Mouse (Mus musculus) liver, postnatal 0 days (tissue): ENCODE measurements around the gene Kiss1. TPM values are rescaled to one million over a fixed set of nuclear protein-coding genes. Genes with fewer than 3 reads are reported as not detected.

Experiments
- ATAC-seq: fragments of 200-750 bp; cut with Nextera tagmentation; 2 replicates; pipeline ENCODE4 v1.8.0; 2017; ENCODE audit warnings: mild to moderate bottlenecking, moderate library complexity
- DNase-seq: peaks from one replicate; pipeline ENCODE4 v3.0.0-alpha.2; 2016
- H3K27ac ChIP-seq: fragments of 300-500 bp; sonication (generic); 2 replicates; pipeline ENCODE4 v1.5.1; 2014; ENCODE audit warnings: antibody characterized with exemption, moderate library complexity, mild to moderate bottlenecking, low read depth
- H3K27me3 ChIP-seq: fragments of 300-500 bp; sonication (generic); 2 replicates; pipeline ENCODE4 v1.6.1; 2014; ENCODE audit warnings: low read length, control low read depth, mixed read lengths; ENCODE audit not compliant: insufficient read depth
- H3K36me3 ChIP-seq: fragments of 300-500 bp; sonication (generic); replicated peaks from 2 replicates; pipeline ENCODE4 v1.6.1; 2014; ENCODE audit warnings: mild to moderate bottlenecking, control low read depth, low read length, moderate library complexity, mixed read lengths; ENCODE audit not compliant: insufficient read depth
- H3K4me1 ChIP-seq: fragments of 300-500 bp; sonication (generic); 2 replicates; pipeline ENCODE4 v1.6.1; 2014; ENCODE audit warnings: antibody characterized with exemption, mild to moderate bottlenecking, control low read depth; ENCODE audit not compliant: insufficient read depth
- H3K4me2 ChIP-seq: fragments of 300-500 bp; sonication (generic); 2 replicates; pipeline ENCODE4 v1.6.1; 2014; ENCODE audit warnings: low read depth, mild to moderate bottlenecking, low read length, moderate library complexity, mixed read lengths
- H3K4me3 ChIP-seq: fragments of 300-500 bp; sonication (generic); 2 replicates; pipeline ENCODE4 v1.5.1; 2014; ENCODE audit warnings: low read depth, low read length
- H3K9ac ChIP-seq: fragments of 300-500 bp; sonication (generic); replicated peaks from 2 replicates; pipeline ENCODE4 v1.6.1; 2014; ENCODE audit warnings: mild to moderate bottlenecking, moderate library complexity
- H3K9me3 ChIP-seq: fragments of 300-500 bp; sonication (generic); 2 replicates; pipeline ENCODE4 v1.6.1; 2016; ENCODE audit warnings: mild to moderate bottlenecking, control low read depth, low read length, mixed read lengths
- CTCF ChIP-seq: sonication (generic); IDR thresholded peaks from 2 replicates; pipeline ENCODE4 v1.5.1; 2016; ENCODE audit warnings: antibody characterized with exemption, low read depth
- EP300 ChIP-seq: IDR thresholded peaks from 2 replicates; pipeline ENCODE4 v1.6.1; 2016; ENCODE audit warnings: antibody characterized with exemption, low read depth, mild to moderate bottlenecking
- WGBS: fragments of 180-500 bp; shearing (Covaris S2); extraction: QIAGEN DNeasy Blood & Tissue Kit; methylation state at CpG from one replicate; pipeline ENCODE4 v1.1.7; 2014; ENCODE audit not compliant: insufficient replicate concordance; 5-methylcytosine and 5-hydroxymethylcytosine counted together
- polyA plus RNA-seq: library from polyadenylated mRNA; unstranded; fragments of >200 nt; fragmentation: Nextera tagmentation; extraction: Ambion mirVana; gene quantifications from 2 replicates; pipeline ENCODE4 v1.2.1, GENCODE M21; 2015

Kiss1 gene
- polyA plus RNA-seq, 1 experiment from 2014 or later, result not detected

DNA sequence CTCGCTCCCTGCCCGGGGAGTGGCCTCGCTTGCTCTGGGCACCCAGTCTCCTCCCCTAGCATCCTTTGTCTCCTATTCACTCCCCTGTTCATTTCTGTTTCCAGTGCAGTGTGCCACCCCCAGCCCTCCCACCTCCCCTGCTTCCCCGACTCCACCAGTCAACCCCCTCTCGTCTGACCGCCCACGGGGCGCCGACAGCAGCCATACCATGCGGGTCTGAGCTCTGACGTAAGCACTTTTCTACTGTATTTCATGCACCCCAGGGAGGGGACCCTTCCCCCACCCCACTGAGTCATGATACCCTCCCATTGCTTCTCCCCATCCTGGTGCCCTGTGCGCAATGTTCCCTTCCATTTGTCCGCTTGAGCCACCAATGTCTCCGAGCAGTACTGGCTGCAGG is 22.9 kb upstream of the Kiss1 start:
- TF ChIP-seq EP300 (no peak), CTCF (no peak)
- Histone ChIP-seq H3K4me2 (no peak overlapping the region), H3K27ac (no peak overlapping the region), H3K27me3 (no peaks in the 10 kb centered on the region), H3K9me3 (no peaks in the 10 kb centered on the region), H3K9ac (no peak overlapping the region), H3K36me3 (no peaks in the 10 kb centered on the region), H3K4me3 (no peak overlapping the region), H3K4me1 (no peaks in the 10 kb centered on the region)
- WGBS, result 54% methylated on average over 14 of the region's 14 CpGs
- DNase-seq (no peak), ATAC-seq (no peak)

GRCm38 (mm10) chr1:133302540-133302939 is 19.1 kb upstream of the Kiss1 start:
- Histone ChIP-seq H3K4me3 (no peak overlapping the region), H3K36me3 (no peaks in the 10 kb centered on the region), H3K9me3 (no peaks in the 10 kb centered on the region), H3K27me3 (no peaks in the 10 kb centered on the region), H3K4me1 (no peaks in the 10 kb centered on the region), H3K4me2 (no peak overlapping the region), H3K27ac (0 out of 2 replicates have a peak overlapping the region, but pooled peaks have one; percentile 7), H3K9ac (no peak overlapping the region)
- WGBS, result 45% methylated on average over 3 of the region's 3 CpGs
- DNase-seq, result peak; percentile 47
- no peak for TF ChIP-seq CTCF
- TF ChIP-seq EP300, result no peak
- ATAC-seq, result peak; percentile 65

DNA sequence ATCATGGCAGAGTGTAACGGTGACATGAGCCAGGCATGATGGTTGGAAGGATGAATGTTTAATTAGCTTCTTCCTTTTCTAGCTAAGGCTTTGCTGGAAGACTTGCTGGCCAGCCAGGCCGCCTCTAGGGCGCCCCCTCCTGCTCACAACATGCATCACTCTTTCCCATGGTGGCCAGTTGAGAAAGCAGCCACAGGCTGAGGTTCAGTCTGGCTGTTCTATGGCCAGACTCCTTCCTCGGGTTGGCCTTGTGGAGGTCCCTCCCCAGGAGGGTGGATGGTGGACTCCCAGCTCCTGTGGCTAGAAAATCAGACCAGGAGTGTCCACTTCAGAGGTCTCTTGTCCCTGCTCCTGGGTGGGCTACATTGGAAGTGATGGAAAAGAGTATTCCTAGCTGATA is 14.8 kb upstream of the Kiss1 start:
- no peak overlapping the region for H3K4me2 ChIP-seq
- H3K4me3 ChIP-seq, result no peak overlapping the region
- no peak overlapping the region for H3K27ac ChIP-seq
- no peaks in the 10 kb centered on the region for H3K36me3 ChIP-seq
- H3K9ac ChIP-seq, result no peak overlapping the region
- DNase-seq, result peak; percentile 77
- peaks cover 8% of the 10 kb centered on the region; the same call in 1 of the 2 replicates for H3K4me1 ChIP-seq
- 12% methylated on average over 4 of the region's 4 CpGs for WGBS
- no peaks in the 10 kb centered on the region for H3K9me3 ChIP-seq
- H3K27me3 ChIP-seq, result no peaks in the 10 kb centered on the region
- no peak for ATAC-seq
- TF ChIP-seq CTCF, result peak; percentile 86
- TF ChIP-seq EP300, result no peak

DNA sequence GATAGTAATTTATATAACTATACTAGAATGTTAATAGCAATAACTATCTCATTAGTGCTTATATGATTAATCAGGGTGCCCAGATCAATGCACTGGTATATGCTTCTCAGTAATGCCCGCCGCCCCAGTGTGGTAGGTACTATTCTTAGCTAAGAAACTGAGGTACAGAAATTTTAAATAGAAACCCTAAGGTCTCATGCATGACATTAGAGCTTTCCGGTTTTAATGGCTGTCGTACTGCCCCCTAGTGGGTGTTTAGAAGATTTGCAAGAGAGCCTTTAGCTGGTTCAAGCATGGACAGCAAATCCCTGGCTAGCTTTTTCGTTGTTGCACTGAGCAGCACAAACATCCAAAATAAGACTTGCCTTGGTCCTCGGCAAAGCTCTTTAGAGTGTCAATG is 14.4 kb upstream of the Kiss1 start:
- H3K9me3 ChIP-seq, result no peaks in the 10 kb centered on the region
- peaks cover 8% of the 10 kb centered on the region; the same call in 1 of the 2 replicates for H3K4me1 ChIP-seq
- no peak overlapping the region for H3K4me2 ChIP-seq
- TF ChIP-seq EP300, result no peak
- peak; percentile 79 for TF ChIP-seq CTCF
- H3K4me3 ChIP-seq, result no peak overlapping the region
- WGBS, result 14% methylated on average over 6 of the region's 6 CpGs
- H3K36me3 ChIP-seq, result no peaks in the 10 kb centered on the region
- DNase-seq (peak; percentile 30), ATAC-seq (no peak)
- H3K27me3 ChIP-seq, result no peaks in the 10 kb centered on the region
- no peak overlapping the region for H3K27ac ChIP-seq
- no peak overlapping the region for H3K9ac ChIP-seq

DNA sequence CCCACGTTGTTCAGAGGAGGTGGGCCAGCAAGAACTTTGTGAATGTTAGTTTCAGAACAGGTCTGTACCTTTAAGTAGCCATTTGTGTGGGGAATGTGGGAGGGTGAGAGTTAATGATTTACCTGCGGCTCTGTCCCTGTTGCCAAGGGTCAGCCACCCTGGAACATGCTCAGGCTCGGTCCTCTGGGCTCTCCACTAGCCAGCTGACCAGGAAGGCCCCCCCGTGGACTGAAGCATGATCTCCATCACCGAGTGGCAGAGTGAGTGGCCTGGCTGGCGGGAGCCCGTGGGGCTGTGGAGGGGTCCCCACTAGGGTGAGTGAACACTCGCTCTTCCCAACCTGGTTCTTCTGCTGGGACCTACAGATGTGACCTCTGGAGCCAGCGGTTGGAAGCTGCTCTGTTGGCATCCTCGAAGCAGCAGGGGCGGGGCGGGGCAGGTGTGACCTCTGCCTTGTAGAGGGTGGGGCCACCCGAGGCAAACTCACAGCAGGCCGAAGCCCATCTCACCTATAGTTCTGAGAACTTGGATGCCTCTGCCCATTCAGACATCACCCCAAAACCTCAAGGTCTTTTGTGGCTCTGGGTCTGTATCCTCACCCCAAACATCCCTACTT is 11.9 kb upstream of the Kiss1 start, which contains the start of gene Golt1a:
Gene Golt1a (plus strand): TSS at position 149 of the 616 bp plus-strand sequence.
- TF ChIP-seq EP300 (peak; percentile 31; the same call in 1 of the 2 replicates), CTCF (no peak)
- H3K4me1 ChIP-seq, result peaks cover 8% of the 10 kb centered on the region; the same call in 1 of the 2 replicates
- peak within 1 kb of the TSS; percentile 11; the same call in 1 of the 2 replicates for H3K4me3 ChIP-seq
- 58% methylated on average over 14 of the region's 14 CpGs for WGBS
- H3K9ac ChIP-seq, result no peak within 1 kb of the TSS
- H3K27ac ChIP-seq, result peak within 1 kb of the TSS; percentile 83
- peak within 1 kb of the TSS; percentile 58 for H3K4me2 ChIP-seq
- no peaks in the 10 kb centered on the region for H3K27me3 ChIP-seq
- peak; percentile 74 for DNase-seq
- H3K36me3 ChIP-seq, result 0 out of 2 replicates have a peak, but pooled peaks cover 2% of the 10 kb centered on the region
- ATAC-seq, result peak; percentile 91
- no peaks in the 10 kb centered on the region for H3K9me3 ChIP-seq

DNA sequence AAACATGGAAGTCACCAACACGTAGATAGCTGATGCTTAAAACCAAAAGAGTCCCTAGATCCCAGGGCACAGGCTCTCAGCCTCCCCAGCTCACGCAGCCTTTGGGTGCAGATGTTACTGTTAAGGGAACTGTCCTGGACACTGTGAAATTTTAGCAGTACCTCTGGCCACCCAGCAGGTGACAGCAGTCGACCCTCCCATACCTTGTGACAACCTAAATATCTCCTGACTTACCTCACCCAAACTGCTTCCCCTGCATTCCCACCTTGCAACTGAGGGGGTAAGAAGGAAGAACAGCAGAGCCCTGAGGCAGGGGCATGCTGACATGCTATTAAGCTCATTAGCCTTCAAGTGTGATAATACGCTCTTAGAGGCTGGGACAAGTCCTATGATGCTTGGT is 10.4 kb upstream of the Kiss1 start:
- 54% methylated on average over 4 of the region's 4 CpGs for WGBS

More for the DNA sequence above, 10.4 kb upstream of the Kiss1 start:
- TF ChIP-seq EP300 (no peak), CTCF (peak; percentile 67)
- ATAC-seq (no peak), DNase-seq (no peak)
- no peaks in the 10 kb centered on the region for H3K27me3 ChIP-seq
- H3K36me3 ChIP-seq, result 0 out of 2 replicates have a peak, but pooled peaks cover 2% of the 10 kb centered on the region
- no peaks in the 10 kb centered on the region for H3K9me3 ChIP-seq
- no peak overlapping the region for H3K4me2 ChIP-seq
- H3K27ac ChIP-seq, result no peak overlapping the region
- H3K4me3 ChIP-seq, result no peak overlapping the region
- H3K4me1 ChIP-seq, result peaks cover 8% of the 10 kb centered on the region; the same call in 1 of the 2 replicates
- H3K9ac ChIP-seq, result no peak overlapping the region
